Mouse (Mus musculus): ENCODE measurements around the gene Ankrd13c.
A peak's percentile ranks its signal among the peaks of the same experiment; 100 is the strongest.

Ankrd13c gene

GRCm38 (mm10) chr3:157955466-157955865, 8.4 kb downstream of the Ankrd13c start:
- no peak for DNase-seq (ENCODE audit: low read depth)

- no peak for DNase-seq (ENCODE audit: low read depth)
These were observed 9.2 kb downstream of the Ankrd13c start for GRCm38 (mm10) chr3:157956201-157956600.

- no peak for DNase-seq (ENCODE audit: low read depth)
These were observed 10.3 kb downstream of the Ankrd13c start for GRCm38 (mm10) chr3:157957320-157957719.

GRCm38 (mm10) chr3:157971151-157971550, 24.1 kb downstream of the Ankrd13c start:
- no peak for DNase-seq (ENCODE audit: low read depth)

GRCm38 (mm10) chr3:157973236-157973635, 26.2 kb downstream of the Ankrd13c start:
- no peak for DNase-seq (ENCODE audit: low read depth)

GRCm38 (mm10) chr3:157979619-157980018, 32.6 kb downstream of the Ankrd13c start:
- DNase-seq (ENCODE audit: low read depth): no peak

- DNase-seq (ENCODE audit: low read depth): no peak
These were observed 46.3 kb downstream of the Ankrd13c start for GRCm38 (mm10) chr3:157993322-157993721.

GRCm38 (mm10) chr3:157995726-157996125, 48.7 kb downstream of the Ankrd13c start:
- DNase-seq (ENCODE audit: low read depth): no peak

- no peak for DNase-seq (ENCODE audit: low read depth)
These were observed 51.8 kb downstream of the Ankrd13c start for GRCm38 (mm10) chr3:157998742-157999369.

GRCm38 (mm10) chr3:158008647-158009046, 61.6 kb downstream of the Ankrd13c start:
- DNase-seq (ENCODE audit: low read depth): no peak

- no peak for DNase-seq (ENCODE audit: low read depth)
These were observed 62.8 kb downstream of the Ankrd13c start for GRCm38 (mm10) chr3:158009762-158010320.

GRCm38 (mm10) chr3:158031371-158031925, 84.4 kb downstream of the Ankrd13c start:
- DNase-seq (ENCODE audit: low read depth): peak; percentile 94

GRCm38 (mm10) chr3:158032106-158032505, 85.1 kb downstream of the Ankrd13c start:
- DNase-seq (ENCODE audit: low read depth): no peak

- DNase-seq (ENCODE audit: low read depth): no peak
These were observed 88.8 kb downstream of the Ankrd13c start for GRCm38 (mm10) chr3:158035866-158036265.

- peak; percentile 98 for DNase-seq (ENCODE audit: low read depth)
These were observed 89.4 kb downstream of the Ankrd13c start, which contains the start of the genes Srsf11 and Lrrc40 for GRCm38 (mm10) chr3:158036329-158036988. Gene Srsf11, minus strand, starts transcription at chr3:158036639. Gene Lrrc40, plus strand, starts transcription at chr3:158036662.

GRCm38 (mm10) chr3:158038106-158038505, 91.1 kb downstream of the Ankrd13c start:
- DNase-seq (ENCODE audit: low read depth): no peak

GRCm38 (mm10) chr3:158040755-158041154, 93.7 kb downstream of the Ankrd13c start:
- no peak for DNase-seq (ENCODE audit: low read depth)

GRCm38 (mm10) chr3:158049508-158049907, 102.5 kb downstream of the Ankrd13c start:
- DNase-seq (ENCODE audit: low read depth): no peak

Measured in induced T-regulatory cell, adult 2 months (primary cell).